Mouse (Mus musculus): ENCODE results near the gene Epo.

Epo gene

DNA sequence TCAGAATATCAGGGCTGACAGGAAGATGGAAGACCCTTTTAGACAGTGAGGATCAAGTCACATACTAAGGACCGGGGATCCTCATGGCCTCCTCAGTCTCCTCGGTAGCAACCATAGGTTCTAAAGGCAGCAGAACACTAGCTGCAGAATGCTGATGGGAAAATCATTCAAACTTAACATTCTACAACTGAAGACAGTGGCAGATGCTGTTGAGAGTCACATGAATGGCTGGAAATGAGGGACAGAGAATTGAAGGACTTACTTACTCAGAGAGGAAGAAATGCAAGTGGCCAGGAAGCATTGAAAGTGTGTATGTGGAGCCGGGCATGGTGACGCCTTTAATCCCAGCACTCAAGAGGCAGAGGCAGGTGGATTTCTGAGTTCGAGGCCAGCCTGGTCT is 56.1 kb downstream of the Epo start, which contains the start of gene Zan:
TSS of gene Zan (minus strand) at position 101 of the 400 bp plus-strand sequence.
- DNase-seq (ENCODE audit: low read depth, low spot score) = no peak

DNA sequence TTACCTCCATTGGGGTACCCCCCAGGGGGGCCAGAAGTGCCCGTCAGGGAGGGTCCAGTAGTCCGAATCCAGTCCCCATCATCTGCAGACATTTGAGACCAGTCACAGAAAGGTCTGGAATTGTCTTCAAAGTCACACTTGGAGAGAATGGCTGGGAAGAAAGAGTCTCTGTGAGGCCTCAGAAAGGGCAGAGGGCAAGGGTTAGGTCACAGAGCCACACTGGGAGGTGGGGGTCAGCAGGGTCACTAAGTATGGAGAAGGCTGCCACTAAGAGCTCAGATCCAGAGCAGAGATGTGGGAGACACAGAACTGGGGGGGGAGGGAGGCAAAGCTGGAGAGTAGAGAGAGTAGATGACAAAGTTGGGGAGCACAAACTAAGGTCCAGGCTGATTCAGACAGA is 58.7 kb downstream of the Epo start:
- DNase-seq (ENCODE audit: low read depth, low spot score) = no peak

DNA sequence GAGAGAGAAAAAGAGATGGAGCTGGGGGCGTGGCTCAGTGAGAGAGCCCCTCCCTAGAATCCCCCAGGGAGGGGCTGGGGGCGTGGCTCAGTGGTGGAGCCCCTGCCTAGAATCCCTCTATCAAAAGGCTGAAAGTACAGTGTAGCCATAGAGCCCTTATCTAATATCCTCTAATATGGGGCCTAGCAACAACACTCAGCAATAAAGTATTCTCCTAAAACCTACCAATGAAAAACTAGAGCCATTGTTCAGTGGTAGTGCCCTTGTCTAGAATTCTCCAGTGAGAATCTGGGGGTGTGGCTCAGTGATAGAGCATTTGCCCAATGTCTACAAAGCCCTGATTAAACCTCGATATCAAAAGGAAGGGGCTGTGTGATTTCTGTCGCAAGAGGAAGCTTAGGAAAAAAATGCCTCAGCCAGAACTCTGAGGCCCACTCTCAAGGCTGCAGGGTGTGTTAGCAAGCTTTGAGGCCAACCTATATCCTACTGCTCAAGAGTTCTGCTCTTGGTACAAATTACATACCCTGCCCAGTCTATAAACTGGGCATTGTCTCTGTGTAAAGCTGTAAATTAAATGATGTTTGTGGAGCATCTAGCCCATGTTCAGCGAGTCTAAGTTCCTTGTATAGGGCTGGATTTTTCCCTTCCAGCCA is 60.7 kb downstream of the Epo start:
- DNase-seq (ENCODE audit: low read depth, low spot score) = no peak

DNA sequence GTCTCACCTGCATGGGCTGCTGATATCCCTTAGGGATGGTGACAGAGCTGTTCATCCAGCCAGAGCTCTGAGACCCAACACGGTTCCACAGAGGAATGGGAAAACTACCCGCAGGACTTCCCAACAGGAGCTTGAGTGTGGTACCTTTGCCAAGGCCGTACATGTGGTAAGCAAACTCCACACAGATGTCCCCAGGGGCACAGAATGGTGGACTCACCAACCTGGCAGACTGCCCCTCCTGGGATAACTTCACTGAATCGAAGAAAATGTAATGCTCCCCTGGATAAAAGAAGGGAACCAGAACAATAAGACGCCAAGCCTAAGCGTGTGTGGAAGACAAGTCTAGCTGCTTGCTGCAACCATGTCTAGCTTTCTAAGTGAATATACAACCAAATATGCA is 66.1 kb downstream of the Epo start:
- DNase-seq (ENCODE audit: low read depth, low spot score) = no peak

DNA sequence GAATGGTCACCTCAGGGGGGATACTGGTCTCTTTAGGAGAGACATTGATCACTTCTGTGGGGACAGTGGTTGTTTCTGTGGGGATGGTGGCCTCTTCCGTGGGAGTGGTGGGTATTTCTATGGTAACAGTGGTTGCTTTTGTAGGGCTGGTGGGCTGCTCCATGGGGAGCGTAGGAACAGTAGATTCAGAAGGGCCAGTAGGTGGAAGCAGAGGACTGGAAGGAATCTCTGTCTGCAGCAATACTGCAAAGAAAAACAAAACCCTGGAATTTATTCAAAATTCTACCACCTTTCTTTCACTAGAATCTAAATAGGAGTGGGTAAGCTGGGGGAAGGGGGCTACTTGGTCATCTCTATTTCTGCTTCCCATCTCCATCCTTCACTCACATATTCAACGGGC is 68.0 kb downstream of the Epo start:
- DNase-seq (ENCODE audit: low read depth, low spot score) = no peak

DNA sequence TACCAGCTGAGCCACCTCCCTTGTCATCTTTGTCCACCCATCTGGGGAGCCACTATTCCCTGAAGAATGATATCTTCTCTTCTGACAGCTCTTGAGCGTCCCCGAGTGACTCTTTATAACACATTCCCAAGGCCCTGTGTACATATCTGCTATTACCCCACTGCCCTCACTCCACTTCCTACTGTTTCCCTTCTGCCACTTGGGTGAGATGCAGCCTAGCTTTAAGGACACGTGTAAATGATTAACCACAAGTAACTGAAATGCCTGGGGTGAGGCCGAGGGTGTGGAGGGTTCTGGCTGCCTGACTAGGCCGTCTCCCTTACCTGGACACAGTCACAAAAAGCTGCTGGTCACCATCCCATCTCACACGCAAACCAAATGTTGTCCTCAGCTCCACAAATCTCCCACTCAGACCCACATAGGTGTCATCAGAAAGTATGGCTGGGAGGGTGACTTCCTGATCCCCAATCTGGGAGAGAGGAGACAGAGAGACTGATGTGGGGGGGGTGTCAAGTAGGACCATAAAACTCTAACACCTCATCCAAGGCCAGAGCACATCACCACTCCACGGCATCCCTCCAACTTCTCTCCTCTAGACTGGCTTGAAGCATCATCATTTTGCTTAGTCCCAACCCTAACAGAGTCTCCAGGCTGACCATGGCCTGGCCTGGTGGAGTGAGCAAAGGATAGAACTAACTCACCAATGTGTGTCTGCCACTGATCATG is 77.0 kb downstream of the Epo start:
- no peak for DNase-seq (ENCODE audit: low read depth, low spot score)

DNA sequence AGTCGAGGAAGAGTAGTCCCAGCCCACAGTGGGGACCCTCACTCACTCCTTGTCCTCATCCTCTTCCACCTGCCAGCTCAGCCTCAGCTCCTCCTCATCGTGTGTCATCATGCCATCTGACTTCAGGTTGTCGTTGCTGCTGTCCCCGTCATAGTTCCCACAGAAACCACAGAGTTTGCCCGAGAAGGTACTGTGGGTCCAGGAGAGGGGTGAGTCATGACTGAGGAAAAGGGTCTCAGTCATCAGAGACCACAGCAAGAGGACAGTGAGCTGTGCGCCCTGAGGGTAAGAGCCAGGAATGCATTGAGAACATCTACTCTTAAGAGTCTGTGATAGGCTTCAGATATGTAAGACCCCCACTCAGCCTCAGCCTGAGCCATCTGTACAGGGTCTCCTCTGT is 77.8 kb downstream of the Epo start:
- DNase-seq (ENCODE audit: low read depth, low spot score) = no peak

DNA sequence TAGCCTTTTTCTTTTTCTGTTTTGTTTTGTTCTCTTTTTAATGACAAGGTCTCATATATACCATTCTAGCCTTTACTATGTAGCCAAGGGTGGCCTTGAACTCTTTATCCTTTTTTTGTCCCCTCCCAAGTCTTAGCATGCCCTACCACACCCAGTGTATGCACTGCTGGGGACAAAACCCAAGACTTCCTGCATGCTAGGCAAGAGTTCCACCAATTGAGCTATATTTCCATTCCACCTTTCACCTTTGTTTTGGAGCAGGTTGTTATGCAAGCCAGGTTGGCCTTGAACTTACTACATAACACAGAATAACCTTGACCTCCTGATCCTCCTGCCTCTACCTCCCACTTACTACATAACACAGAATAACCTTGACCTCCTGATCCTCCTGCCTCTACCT is 87.5 kb downstream of the Epo start:
- DNase-seq (ENCODE audit: low read depth, low spot score) = no peak

DNA sequence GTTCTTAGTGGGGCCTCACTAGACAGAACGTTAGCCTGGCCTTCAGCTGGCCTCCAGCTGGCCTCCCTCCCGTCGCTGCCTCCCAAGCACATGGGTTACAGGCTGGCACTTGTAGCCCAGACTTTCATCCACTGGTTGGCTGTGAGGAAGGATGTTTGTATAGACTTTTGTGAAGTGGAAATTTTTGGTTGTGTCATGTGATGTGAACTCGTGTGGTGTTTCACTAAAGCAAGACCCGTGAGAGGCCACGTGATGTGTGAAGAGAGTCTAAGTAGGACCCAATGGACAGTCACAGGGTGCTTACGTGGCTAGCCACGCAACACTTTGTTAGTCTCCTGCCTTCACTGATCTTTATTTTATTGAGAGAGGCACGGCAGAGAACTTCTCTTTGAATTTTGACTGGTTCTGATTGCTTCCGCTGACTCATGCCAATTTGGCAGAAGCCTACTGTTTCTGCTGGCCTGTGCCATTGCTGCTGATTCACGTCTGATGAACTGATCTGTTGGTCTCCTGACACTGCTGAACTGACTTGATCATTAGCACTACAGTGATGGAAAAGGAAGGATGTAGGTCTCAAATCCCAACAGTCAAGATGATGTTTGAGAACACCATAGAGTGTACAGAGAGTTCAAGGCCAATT is 92.7 kb downstream of the Epo start:
- DNase-seq (ENCODE audit: low read depth, low spot score) = no peak

DNA sequence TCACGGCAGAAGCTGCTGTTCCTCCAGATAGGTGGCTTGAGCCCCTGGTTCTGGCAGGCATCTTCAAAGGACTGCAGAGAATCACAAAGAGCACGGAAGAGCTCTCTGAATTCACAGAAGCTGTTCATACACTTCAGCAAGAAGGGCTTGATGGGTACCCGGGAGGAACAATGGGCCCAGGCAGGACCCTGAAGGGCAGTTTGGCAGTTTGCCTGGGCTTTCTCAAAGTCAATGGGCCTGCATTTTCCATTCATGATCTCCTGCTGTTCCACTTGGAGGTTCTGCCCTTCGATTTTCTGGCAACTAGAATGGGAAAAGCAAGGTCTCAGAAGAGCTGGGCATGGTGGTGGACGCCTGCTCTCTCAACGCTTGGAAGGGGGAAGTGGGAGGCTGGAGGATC is 99.2 kb downstream of the Epo start:
- DNase-seq (ENCODE audit: low read depth, low spot score) = no peak

Measured in skeletal muscle tissue, adult 2 months (tissue).